Mouse (Mus musculus) neural tube, embryonic 15.5 days (tissue): ENCODE results near the gene Cdon. TPM values are rescaled to one million over a fixed set of nuclear protein-coding genes. Genes with fewer than 3 reads are reported as not detected.

ENCODE experiments used
- ATAC-seq: fragments of 200-750 bp; cut with Nextera tagmentation; 2 replicates; pipeline ENCODE4 v1.8.0; 2017; ENCODE audit warnings: mild to moderate bottlenecking, moderate TSS enrichment, moderate library complexity; ENCODE audit not compliant: low FRiP score
- H3K27ac ChIP-seq: fragments of 300-500 bp; sonication (generic); replicated peaks from 2 replicates; pipeline ENCODE4 v1.5.1; 2015; ENCODE audit warnings: mild to moderate bottlenecking, inconsistent platforms
- H3K27me3 ChIP-seq: fragments of 300-500 bp; sonication (generic); replicated peaks from 2 replicates; pipeline ENCODE4 v1.6.1; 2015; ENCODE audit warnings: inconsistent platforms
- H3K36me3 ChIP-seq: fragments of 300-500 bp; sonication (generic); 2 replicates; pipeline ENCODE4 v1.6.1; 2015; ENCODE audit warnings: inconsistent platforms
- H3K4me1 ChIP-seq: fragments of 300-500 bp; sonication (generic); 2 replicates; pipeline ENCODE4 v1.6.1; 2015; ENCODE audit warnings: inconsistent platforms
- H3K4me2 ChIP-seq: fragments of 300-500 bp; sonication (generic); 2 replicates; pipeline ENCODE4 v1.6.1; 2015; ENCODE audit warnings: inconsistent platforms, mild to moderate bottlenecking, moderate library complexity
- H3K4me3 ChIP-seq: fragments of 300-500 bp; sonication (generic); replicated peaks from 2 replicates; pipeline ENCODE4 v1.5.1; 2015; ENCODE audit warnings: mild to moderate bottlenecking, inconsistent platforms
- H3K9ac ChIP-seq: fragments of 300-500 bp; sonication (generic); replicated peaks from 2 replicates; pipeline ENCODE4 v1.6.1; 2015; ENCODE audit warnings: mild to moderate bottlenecking, inconsistent platforms
- H3K9me3 ChIP-seq: fragments of 300-500 bp; sonication (generic); replicated peaks from 2 replicates; pipeline ENCODE4 v1.6.1; 2016; ENCODE audit warnings: inconsistent platforms
- WGBS: fragments of 180-500 bp; shearing (Covaris S2); methylation state at CpG from one replicate; pipeline ENCODE4 v1.1.7; 2015; ENCODE audit warnings: mixed read lengths; 5-methylcytosine and 5-hydroxymethylcytosine counted together
- polyA plus RNA-seq: library from polyadenylated mRNA; unstranded; fragments of >200 nt; fragmentation: Nextera tagmentation; extraction: Ambion mirVana; gene quantifications from 2 replicates; pipeline ENCODE4 v1.2.1, GENCODE M21; 2015

The Cdon gene
- polyA plus RNA-seq, 1 experiment from 2014 or later = 3.6 TPM

DNA sequence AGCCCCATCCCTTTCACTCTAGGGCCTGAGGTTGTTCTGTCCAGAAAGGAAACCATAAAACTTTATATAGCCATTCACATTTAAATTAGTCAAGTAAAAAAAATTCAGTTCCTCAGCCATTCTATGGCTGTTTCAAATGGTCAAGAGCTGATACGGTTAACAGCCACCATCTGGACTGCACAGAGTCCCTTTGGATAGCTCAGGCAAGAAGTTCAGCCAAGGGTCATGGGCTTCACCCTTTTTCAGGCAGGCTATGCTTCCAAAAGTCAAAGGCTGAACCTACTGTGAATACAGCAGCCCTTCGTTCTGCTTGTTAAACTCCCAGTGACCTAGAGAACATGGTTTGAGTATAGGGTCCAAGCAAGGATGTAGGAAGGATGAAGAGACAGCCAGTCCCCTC, 123.7 kb downstream of the Cdon start:
- H3K9ac ChIP-seq = no peak overlapping the region
- ATAC-seq = no peak
- H3K27me3 ChIP-seq = no peaks in the 10 kb centered on the region
- peaks cover 61% of the 10 kb centered on the region for H3K36me3 ChIP-seq
- H3K27ac ChIP-seq = no peak overlapping the region
- no peaks in the 10 kb centered on the region for H3K4me1 ChIP-seq
- 12% methylated on average over 2 of the region's 2 CpGs for WGBS
- no peak overlapping the region for H3K4me2 ChIP-seq
- no peak overlapping the region for H3K4me3 ChIP-seq
- no peaks in the 10 kb centered on the region for H3K9me3 ChIP-seq

DNA sequence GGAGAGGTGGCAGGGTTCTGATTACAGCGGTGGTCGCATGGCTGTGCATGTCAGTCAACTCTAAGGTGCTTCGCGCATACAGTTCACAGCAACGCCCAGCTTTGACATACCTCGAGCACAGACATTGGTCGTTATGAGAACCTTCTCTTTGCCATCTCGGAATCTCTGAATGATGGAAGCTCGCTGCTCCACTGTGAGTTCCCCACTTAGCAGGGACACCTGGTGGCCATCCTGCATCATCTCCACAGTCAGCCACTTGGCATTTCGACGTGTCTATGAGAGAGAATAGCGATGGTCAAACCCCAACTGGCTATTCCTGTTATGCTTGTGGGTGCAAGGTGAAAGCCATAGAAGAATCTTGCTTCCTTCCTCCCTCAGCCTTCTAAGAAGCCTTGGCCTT, 124.8 kb downstream of the Cdon start:
- no peaks in the 10 kb centered on the region for H3K27me3 ChIP-seq
- H3K9me3 ChIP-seq = no peaks in the 10 kb centered on the region
- H3K27ac ChIP-seq = no peak overlapping the region
- H3K4me3 ChIP-seq = no peak overlapping the region
- H3K4me1 ChIP-seq = no peaks in the 10 kb centered on the region
- H3K36me3 ChIP-seq = peaks cover 60% of the 10 kb centered on the region
- no peak for ATAC-seq
- H3K4me2 ChIP-seq = no peak overlapping the region
- H3K9ac ChIP-seq = no peak overlapping the region
- WGBS = 75% methylated on average over 12 of the region's 12 CpGs

GRCm38 (mm10) chr9:35546745-35547144, 125.8 kb downstream of the Cdon start:
- no peak overlapping the region for H3K9ac ChIP-seq
- no peak overlapping the region for H3K27ac ChIP-seq
- 86% methylated on average over 9 of the region's 9 CpGs for whole genome bisulfite sequencing
- H3K9me3 ChIP-seq = no peaks in the 10 kb centered on the region
- H3K4me1 ChIP-seq = no peaks in the 10 kb centered on the region
- no peaks in the 10 kb centered on the region for H3K27me3 ChIP-seq
- H3K4me3 ChIP-seq = no peak overlapping the region
- H3K36me3 ChIP-seq = peaks cover 60% of the 10 kb centered on the region
- no peak for ATAC-seq
- no peak overlapping the region for H3K4me2 ChIP-seq

- H3K4me3 ChIP-seq = no peak overlapping the region
- no peak overlapping the region for H3K4me2 ChIP-seq
- H3K9me3 ChIP-seq = no peaks in the 10 kb centered on the region
- H3K4me1 ChIP-seq = no peaks in the 10 kb centered on the region
- no peak overlapping the region for H3K9ac ChIP-seq
- no peak for ATAC-seq
- no peaks in the 10 kb centered on the region for H3K27me3 ChIP-seq
- H3K36me3 ChIP-seq = peaks cover 61% of the 10 kb centered on the region
- no peak overlapping the region for H3K27ac ChIP-seq
- WGBS = 74% methylated on average over 9 of the region's 9 CpGs
These were observed 127.5 kb downstream of the Cdon start for GRCm38 (mm10) chr9:35548455-35548854.

DNA sequence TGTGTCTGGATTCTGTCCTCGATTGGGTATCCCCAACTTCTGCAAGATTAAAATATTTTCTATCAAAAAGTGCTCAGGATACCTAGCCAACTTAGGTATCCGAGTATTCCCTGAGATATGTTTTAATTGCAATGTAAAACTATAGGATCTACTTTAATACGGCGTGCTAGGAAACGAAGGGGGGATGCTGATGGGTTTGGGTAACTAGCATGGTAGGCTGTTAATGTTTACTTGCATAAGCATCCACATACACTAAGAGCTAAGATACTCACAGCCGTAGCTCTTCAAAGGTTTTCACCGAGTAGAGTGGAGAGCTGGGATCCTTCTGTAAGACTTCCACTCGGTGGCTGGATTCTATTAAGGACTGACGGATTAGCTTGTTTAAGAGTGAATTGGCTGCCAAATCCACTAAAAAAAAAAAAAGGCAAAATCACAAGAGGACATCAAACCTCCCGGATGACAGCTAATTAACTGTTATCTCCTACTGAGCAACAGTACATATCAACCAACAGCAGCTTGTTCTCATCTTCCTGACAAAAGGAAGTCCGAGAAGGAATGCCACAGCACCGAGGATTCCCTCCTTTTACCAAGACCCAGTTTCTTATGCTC, 135.7 kb downstream of the Cdon start:
- WGBS = 82% methylated on average over 12 of the region's 12 CpGs
- no peak for ATAC-seq
- no peak overlapping the region for H3K4me3 ChIP-seq
- no peak overlapping the region for H3K4me2 ChIP-seq
- H3K27ac ChIP-seq = no peak overlapping the region
- no peak overlapping the region for H3K9ac ChIP-seq
- no peaks in the 10 kb centered on the region for H3K9me3 ChIP-seq
- peaks cover 24% of the 10 kb centered on the region for H3K4me1 ChIP-seq
- H3K36me3 ChIP-seq = peaks cover 27% of the 10 kb centered on the region
- H3K27me3 ChIP-seq = no peaks in the 10 kb centered on the region

Other genes starting within 250 kb of the Cdon start
- gene Dcps, start 245.1 kb upstream of the Cdon start, polyA plus RNA-seq = 69.1 and 73.7 TPM in 2 replicates
- gene Srpr, start 221.0 kb upstream of the Cdon start, polyA plus RNA-seq = 67.2 and 69.1 TPM in 2 replicates
- 4.7 and 5.6 TPM in 2 replicates for gene Tirap, start 220.8 kb upstream of the Cdon start, polyA plus RNA-seq
- 48.2 and 50.1 TPM in 2 replicates for gene Foxred1, start 210.1 kb upstream of the Cdon start, polyA plus RNA-seq
- gene Fam118b, start 153.3 kb upstream of the Cdon start, polyA plus RNA-seq = 47.5 and 48.8 TPM in 2 replicates
- gene Rpusd4, start 153.3 kb upstream of the Cdon start, polyA plus RNA-seq = 17.9 and 19.4 TPM in 2 replicates
- not detected in 2 replicates for gene Gm1113, start 97.1 kb downstream of the Cdon start, polyA plus RNA-seq
- gene Ddx25, start 137.4 kb downstream of the Cdon start, polyA plus RNA-seq = 25.6 and 30.2 TPM in 2 replicates
- 15.5 and 16.9 TPM in 2 replicates for gene Pus3, start 137.5 kb downstream of the Cdon start, polyA plus RNA-seq
- 0.89 and 0.97 TPM in 2 replicates for gene Pate2, start 149.2 kb downstream of the Cdon start, polyA plus RNA-seq
- 15.0 and 15.7 TPM in 2 replicates for gene Hyls1, start 149.3 kb downstream of the Cdon start, polyA plus RNA-seq
- not detected in 2 replicates for gene Pate4, start 190.8 kb downstream of the Cdon start, polyA plus RNA-seq
- gene Pate3, start 227.1 kb downstream of the Cdon start, polyA plus RNA-seq = not detected in 2 replicates